Mouse (Mus musculus) lung, adult 2 months (tissue): ENCODE results near the gene Mblac2.

Source experiments
- CTCF ChIP-seq: fragments of 200-500 bp; IDR thresholded peaks from 2 replicates; pipeline ENCODE4 v1.5.1; 2011; ENCODE audit warnings: mild to moderate bottlenecking, low read length, control low read depth; ENCODE audit not compliant: insufficient read depth
- POLR2A ChIP-seq: fragments of 200-500 bp; IDR thresholded peaks from 2 replicates; pipeline ENCODE4 v1.6.1; 2011; ENCODE audit warnings: low read depth, mild to moderate bottlenecking, control low read depth, low read length, borderline replicate concordance; ENCODE audit errors: extremely low read depth

GRCm38 (mm10) chr13:81663566-81664330 lies 47.4 kb upstream of the Mblac2 start:
- TF ChIP-seq CTCF (no peak), POLR2A (no peak)
